41 mouse cellular contexts compared by ENCODE assay signal in genomic region chr6:55402041-55402776, GRCm38 (mm10). TPM values are rescaled to one million over a fixed set of nuclear protein-coding genes. Genes with fewer than 3 reads are reported as not detected.
DNase-seq lines count a peak whose midpoint lies in the region; ATAC-seq and TF ChIP-seq lines count a peak whose summit lies in the region.
"Had no signal": no experiment of that assay in that cellular context is flagged by ENCODE, and none has a peak within 500 bp of the region (broad histone marks: within the 10 kb centered on the region; RNA-seq: fewer than 3 reads in every experiment).

No protein-coding gene starts in this region.

- no peak overlapping the region for H3K4me3 ChIP-seq in forebrain, embryonic 15.5 days
- no peak overlapping the region for H3K4me3 ChIP-seq in forebrain, postnatal 0 days (ENCODE audit: low read depth, low read length)
- no peak overlapping the region for H3K4me3 ChIP-seq in ES-E14 (ENCODE audit: insufficient read depth in 1 of 2, low read depth in 1 of 2, low read length in 2 of 2, poor library complexity in 1 of 2, severe bottlenecking in 1 of 2)
- H3K4me3 ChIP-seq: erythroblast, embryonic 14.5 days; hindbrain, embryonic 15.5 days; limb, embryonic 13.5 days; lung, embryonic 15.5 days; myocyte; neural tube, embryonic 12.5 days had no signal

- H3K27me3 ChIP-seq in forebrain, embryonic 15.5 days, result no peaks in the 10 kb centered on the region
- no peaks in the 10 kb centered on the region for H3K27me3 ChIP-seq in forebrain, postnatal 0 days (ENCODE audit: insufficient read depth, low read length)
- H3K27me3 ChIP-seq: hindbrain, embryonic 15.5 days; lung, embryonic 15.5 days; neural tube, embryonic 12.5 days had no signal

- peaks cover 40% of the 10 kb centered on the region for H3K4me1 ChIP-seq in forebrain, embryonic 15.5 days
- H3K4me1 ChIP-seq in forebrain, postnatal 0 days (ENCODE audit: insufficient read depth), result peaks cover 7% of the 10 kb centered on the region
- H3K4me1 ChIP-seq in ES-E14 (ENCODE audit: control insufficient read depth in 2 of 2, insufficient read depth in 2 of 2, low read length in 2 of 2, poor library complexity in 1 of 2), result no peaks in the 10 kb centered on the region
- H3K4me1 ChIP-seq: lung, embryonic 15.5 days had no signal

- no peak for DNase-seq in forebrain, postnatal 0 days
- peak; percentile 44 to 70 for DNase-seq in heart, adult 9 months (ENCODE audit: low spot score in 2 of 2)
- no peak for DNase-seq in heart, postnatal 36 days
- no peak for DNase-seq in ES-E14 (ENCODE audit: low read depth, low spot score)
- DNase-seq in brain, embryonic 14.5 days (ENCODE audit: low read depth), result peak; percentile 68
- DNase-seq in B cell, adult 2 months, result no peak
- DNase-seq in left cerebral cortex, adult 11 months (ENCODE audit: low spot score), result no peak
- DNase-seq: adrenal gland, postnatal 10 days; cerebellum, adult 11-12 months; kidney, adult 11 months; kidney, postnatal 14 days; thymus, postnatal 14 days had no signal

- ATAC-seq in forebrain, embryonic 15.5 days (replicated peaks), result no peak
- ATAC-seq in forebrain, postnatal 0 days, result no peak
- ATAC-seq: inflammation-experienced regulatory T-cells, adult 6 months; midbrain, embryonic 16.5 days had no signal

- H3K9me3 ChIP-seq in forebrain, embryonic 15.5 days, result no peaks in the 10 kb centered on the region
- H3K9me3 ChIP-seq in forebrain, postnatal 0 days (ENCODE audit: low read length), result no peaks in the 10 kb centered on the region
- H3K9me3 ChIP-seq in ES-E14 (ENCODE audit: control insufficient read depth, insufficient read depth, low read depth, low read length), result no peaks in the 10 kb centered on the region
- H3K9me3 ChIP-seq: G1E; hindbrain, embryonic 15.5 days; limb, embryonic 13.5 days; lung, embryonic 15.5 days; neural tube, embryonic 12.5 days had no signal

- in situ Hi-C loops in ES-E14 (cut with MboI; ENCODE audit: low sequenced_read_pairs in 2 of 2, unreplicated experiment in 2 of 2), result no loop called here

- intact Hi-C loops in heart, postnatal 36 days (cut with DNase I), result no loop called here

- no peaks in the 10 kb centered on the region for H3K36me3 ChIP-seq in forebrain, embryonic 15.5 days
- no peaks in the 10 kb centered on the region for H3K36me3 ChIP-seq in forebrain, postnatal 0 days (ENCODE audit: insufficient read depth)
- H3K36me3 ChIP-seq in ES-E14 (ENCODE audit: control insufficient read depth, insufficient read depth, low read length, poor library complexity, severe bottlenecking), result no peaks in the 10 kb centered on the region
- H3K36me3 ChIP-seq: G1E; hindbrain, embryonic 15.5 days; limb, embryonic 13.5 days; lung, embryonic 15.5 days; neural tube, embryonic 12.5 days had no signal

- no peak for TF ChIP-seq CTCF in forebrain, postnatal 0 days (IDR thresholded peaks at IDR 0.05; ENCODE audit: low read depth)
- TF ChIP-seq CTCF in brain, embryonic 14.5 days (IDR thresholded peaks at IDR 0.05; ENCODE audit: borderline replicate concordance, extremely low read depth, insufficient read depth, insufficient read length), result no peak

- H3K27ac ChIP-seq in forebrain, embryonic 15.5 days (replicated peaks), result 0 out of 2 replicates have a peak overlapping the region, but pooled peaks have one; percentile 9
- no peak overlapping the region for H3K27ac ChIP-seq in forebrain, postnatal 0 days (ENCODE audit: low read depth, low read length)
- H3K27ac ChIP-seq in ES-E14 (ENCODE audit: insufficient read depth, low read depth, low read length, poor library complexity, severe bottlenecking), result no peak overlapping the region
- H3K27ac ChIP-seq: hindbrain, embryonic 15.5 days; limb, embryonic 13.5 days; lung, embryonic 15.5 days; neural tube, embryonic 12.5 days had no signal

- no peak overlapping the region for H3K4me2 ChIP-seq in forebrain, embryonic 15.5 days (replicated peaks)
- no peak overlapping the region for H3K4me2 ChIP-seq in forebrain, postnatal 0 days (ENCODE audit: low read depth)
- H3K4me2 ChIP-seq: hindbrain, embryonic 15.5 days; limb, embryonic 13.5 days; liver, embryonic 11.5 days; lung, embryonic 15.5 days; midbrain, embryonic 11.5 days; neural tube, embryonic 12.5 days had no signal

- TF ChIP-seq POLR2A in brain, embryonic 14.5 days (IDR thresholded peaks at IDR 0.05; ENCODE audit: borderline replicate concordance, extremely low read depth, insufficient read depth, insufficient read length, poor library complexity, severe bottlenecking), result no peak

- H3K9ac ChIP-seq in forebrain, embryonic 15.5 days (replicated peaks), result no peak overlapping the region
- H3K9ac ChIP-seq in forebrain, postnatal 0 days, result no peak overlapping the region
- H3K9ac ChIP-seq in ES-E14 (ENCODE audit: insufficient read depth, low read depth, low read length, poor library complexity, severe bottlenecking), result no peak overlapping the region
- H3K9ac ChIP-seq: hindbrain, embryonic 15.5 days; limb, embryonic 13.5 days; lung, embryonic 15.5 days; neural tube, embryonic 12.5 days had no signal

- 74% methylated on average over 9 of the region's 9 CpGs for WGBS in forebrain, embryonic 15.5 days
- 54% methylated on average over 9 of the region's 9 CpGs for WGBS in forebrain, postnatal 0 days

TF ChIP-seq in ES-E14, 5 proteins besides CTCF, POLR2A, EP300 and RAD21:
- TF ChIP-seq HCFC1 (IDR thresholded peaks at IDR 0.05; ENCODE audit: borderline replicate concordance, insufficient read depth, low read length), result no peak
- peak; percentile 42; the same call in 1 of the 2 replicates for TF ChIP-seq ZNF384 (IDR thresholded peaks at IDR 0.05; ENCODE audit: low read depth, low read length)

RNA-seq across cellular contexts. Expression of gene Ghrhr, which starts 26.1 kb away (rescaled TPM):
- not detected in 2 replicates for polyA plus RNA-seq in forebrain, embryonic 15.5 days (2015; fragmentation: Nextera tagmentation; extraction: Ambion mirVana)
- total RNA-seq in forebrain, postnatal 0 days (2014; rRNA removed), result not detected in 2 replicates
- not detected in 2 replicates for polyA plus RNA-seq in forebrain, postnatal 0 days (2015; fragmentation: Nextera tagmentation; extraction: Ambion mirVana)
- not detected for total RNA-seq in heart, postnatal 36 days (2021)
- total RNA-seq in ES-E14 (2012; rRNA removed), result not detected in 2 replicates
- polyA plus RNA-seq in brain, embryonic 14.5 days (2012; rRNA removed), result not detected in 2 replicates
- total RNA-seq: adrenal gland, postnatal 10 days; CH12.LX; common myeloid progenitor, adult 5-6 weeks; gastrocnemius, adult 8-10 months; granulocyte monocyte progenitor cell, adult 5-6 weeks; heart, postnatal 25 days; layer of hippocampus, postnatal 14 days; left cerebral cortex, adult 8-10 months; left cerebral cortex, postnatal 36 days; megakaryocyte progenitor cell, adult 5-6 weeks had no signal
- polyA plus RNA-seq: C2C12; embryonic facial prominence, embryonic 14.5 days; erythroblast, embryonic 14.5 days; forebrain, embryonic 11.5 days; G1E; heart, embryonic 14.5 days; hindbrain, embryonic 15.5 days; inflammation-experienced regulatory T-cells, adult 6 months; kidney, embryonic 14.5 days; limb, embryonic 13.5 days; liver, embryonic 11.5 days; liver, embryonic 16.5 days; midbrain, embryonic 11.5 days; midbrain, embryonic 16.5 days; myocyte; neural tube, embryonic 12.5 days; testis, adult 2 months; urinary bladder, adult 2 months had no signal

RNA-seq across cellular contexts. Expression of gene Adcyap1r1, which starts 49.6 kb away (rescaled TPM):
- polyA plus RNA-seq in forebrain, embryonic 15.5 days (2015; fragmentation: Nextera tagmentation; extraction: Ambion mirVana), result 31.5 and 32.1 TPM in 2 replicates
- 91.8 and 120 TPM in 2 replicates for total RNA-seq in forebrain, postnatal 0 days (2014; rRNA removed)
- 30.3 and 43.4 TPM in 2 replicates for polyA plus RNA-seq in forebrain, postnatal 0 days (2015; fragmentation: Nextera tagmentation; extraction: Ambion mirVana)
- total RNA-seq in heart, postnatal 36 days (2021), result 1 to 10 TPM; 3.8 to 4.6 TPM
- 2.0 and 5.3 TPM in 2 replicates for total RNA-seq in ES-E14 (2012; rRNA removed)
- 44.6 and 69.0 TPM in 2 replicates for polyA plus RNA-seq in brain, embryonic 14.5 days (2012; rRNA removed)
- total RNA-seq: CH12.LX; common myeloid progenitor, adult 5-6 weeks had no signal
- polyA plus RNA-seq: erythroblast, embryonic 14.5 days; G1E; inflammation-experienced regulatory T-cells, adult 6 months; myocyte had no signal

Comparison
In these comparisons a context has a peak if more than half of its experiments do, and no peak if none do; other contexts are left out.
1. DNase-seq: peak in heart, adult 9 months (2 of 2) and brain, embryonic 14.5 days (single experiment); none in forebrain, postnatal 0 days (single experiment), heart, postnatal 36 days (0 of 2), ES-E14 (single experiment), B cell, adult 2 months (0 of 2) and left cerebral cortex, adult 11 months (single experiment).
2. RNA of gene Adcyap1r1, which starts 49.6 kb away (total RNA-seq): 91.8 to 120 TPM in forebrain, postnatal 0 days; 3.8 to 4.6 TPM in heart, postnatal 36 days and 2.0 to 5.3 TPM in ES-E14; every median in the first group is over 10 times any median in the second.